ENCODE assay signal across 9 mouse cellular contexts in the genomic region with DNA sequence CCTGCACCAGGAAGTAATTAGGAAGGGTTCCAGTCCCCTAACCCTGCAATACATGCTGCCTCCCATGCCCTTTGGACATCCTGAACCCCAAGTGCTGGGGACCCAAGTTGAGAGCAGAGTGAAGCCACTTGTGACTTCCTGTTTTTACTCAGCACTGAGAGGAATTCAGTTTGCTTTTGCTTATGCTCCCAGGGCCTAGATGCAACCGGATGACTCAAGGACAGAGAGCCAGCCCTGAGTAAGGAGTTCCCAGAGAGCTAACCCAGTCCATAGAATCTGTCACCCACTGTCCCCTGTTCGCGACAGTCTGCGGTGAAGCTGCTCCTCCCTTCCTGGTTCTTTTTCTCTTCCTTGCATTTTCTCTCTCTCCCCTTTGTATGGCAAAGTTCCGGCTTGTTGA. TPM values are rescaled to one million over a fixed set of nuclear protein-coding genes. Genes with fewer than 3 reads are reported as not detected.
DNase-seq lines count a peak whose midpoint lies in the region; ATAC-seq lines count a peak whose summit lies in the region.
"Had no signal": no experiment of that assay in that cellular context is flagged by ENCODE, and none has a peak within 500 bp of the region (broad histone marks: within the 10 kb centered on the region; RNA-seq: fewer than 3 reads in every experiment).

No protein-coding gene starts in this region.

- DNase-seq in embryonic facial prominence, embryonic 10.5 days (ENCODE audit: low spot score): no peak
- DNase-seq in neural tube, embryonic 10.5 days (ENCODE audit: extremely low spot score, low spot score): no peak
- DNase-seq in lung, postnatal 10 days: peak; percentile 56
- DNase-seq in thymus, postnatal 0 days (ENCODE audit: low spot score): peak; percentile 24
- DNase-seq in frontal cortex, postnatal 14 days (ENCODE audit: low spot score in 2 of 2): no peak

- no peak overlapping the region for H3K4me3 ChIP-seq in embryonic facial prominence, embryonic 13.5 days
- no peak overlapping the region for H3K4me3 ChIP-seq in embryonic facial prominence, embryonic 10.5 days
- no peak overlapping the region for H3K4me3 ChIP-seq in neural tube, embryonic 12.5 days
- H3K4me3 ChIP-seq: liver, embryonic 15.5 days had no signal

- no peaks in the 10 kb centered on the region for H3K36me3 ChIP-seq in embryonic facial prominence, embryonic 13.5 days
- no peaks in the 10 kb centered on the region for H3K36me3 ChIP-seq in embryonic facial prominence, embryonic 10.5 days (replicated peaks)
- no peaks in the 10 kb centered on the region for H3K36me3 ChIP-seq in neural tube, embryonic 12.5 days
- H3K36me3 ChIP-seq: liver, embryonic 15.5 days had no signal

- no peak overlapping the region for H3K27ac ChIP-seq in embryonic facial prominence, embryonic 13.5 days
- no peak overlapping the region; the same call in 1 of the 2 replicates for H3K27ac ChIP-seq in embryonic facial prominence, embryonic 10.5 days (replicated peaks)
- no peak overlapping the region for H3K27ac ChIP-seq in neural tube, embryonic 12.5 days
- H3K27ac ChIP-seq: liver, embryonic 15.5 days had no signal

- H3K4me1 ChIP-seq in embryonic facial prominence, embryonic 13.5 days: peaks cover 18% of the 10 kb centered on the region
- H3K4me1 ChIP-seq in embryonic facial prominence, embryonic 10.5 days: peaks cover 26% of the 10 kb centered on the region
- peaks cover 19% of the 10 kb centered on the region for H3K4me1 ChIP-seq in neural tube, embryonic 12.5 days
- H3K4me1 ChIP-seq: liver, embryonic 15.5 days had no signal

- H3K9ac ChIP-seq in embryonic facial prominence, embryonic 13.5 days: no peak overlapping the region
- H3K9ac ChIP-seq in neural tube, embryonic 12.5 days: peak overlapping the region; percentile 18; the same call in 1 of the 2 replicates
- H3K9ac ChIP-seq: liver, embryonic 15.5 days had no signal

- H3K27me3 ChIP-seq in embryonic facial prominence, embryonic 13.5 days: no peaks in the 10 kb centered on the region
- H3K27me3 ChIP-seq in embryonic facial prominence, embryonic 10.5 days (replicated peaks; ENCODE audit: low read depth, poor library complexity, severe bottlenecking): peaks cover 26% of the 10 kb centered on the region
- no peaks in the 10 kb centered on the region for H3K27me3 ChIP-seq in neural tube, embryonic 12.5 days (replicated peaks)

- no peaks in the 10 kb centered on the region for H3K9me3 ChIP-seq in embryonic facial prominence, embryonic 13.5 days
- H3K9me3 ChIP-seq in embryonic facial prominence, embryonic 10.5 days: no peaks in the 10 kb centered on the region
- no peaks in the 10 kb centered on the region for H3K9me3 ChIP-seq in neural tube, embryonic 12.5 days
- H3K9me3 ChIP-seq: liver, embryonic 15.5 days had no signal

- peak overlapping the region; percentile 85; the same call in 1 of the 2 replicates for H3K4me2 ChIP-seq in embryonic facial prominence, embryonic 13.5 days
- H3K4me2 ChIP-seq in neural tube, embryonic 12.5 days (replicated peaks): peak overlapping the region; percentile 91
- H3K4me2 ChIP-seq: liver, embryonic 15.5 days had no signal

- no peak for ATAC-seq in embryonic facial prominence, embryonic 13.5 days (ENCODE audit: insufficient number of reproducible peaks, insufficient read depth, low FRiP score, low TSS enrichment, low read depth)
- ATAC-seq in neural tube, embryonic 12.5 days (ENCODE audit: low FRiP score, low read depth): no peak
- no peak for ATAC-seq in cerebellum, adult (ENCODE audit: insufficient number of reproducible peaks, low FRiP score, low TSS enrichment)

- WGBS in embryonic facial prominence, embryonic 13.5 days: 82% methylated on average over 5 of the region's 5 CpGs
- WGBS in embryonic facial prominence, embryonic 10.5 days: 76% methylated on average over 5 of the region's 5 CpGs
- WGBS in neural tube, embryonic 12.5 days: 75% methylated on average over 5 of the region's 5 CpGs

RNA-seq across cellular contexts. Expression of a gene that starts 2.2 kb away (rescaled TPM):
- polyA plus RNA-seq in embryonic facial prominence, embryonic 13.5 days (2015; fragmentation: Nextera tagmentation; extraction: Ambion mirVana): 10.5 and 11.7 TPM in 2 replicates
- polyA plus RNA-seq in embryonic facial prominence, embryonic 10.5 days (2016; fragmentation: Nextera tagmentation; extraction: Ambion mirVana): 6.3 and 6.4 TPM in 2 replicates
- polyA plus RNA-seq in neural tube, embryonic 12.5 days (2016; fragmentation: Nextera tagmentation; extraction: Ambion mirVana): 27.8 and 30.0 TPM in 2 replicates
- polyA plus RNA-seq in thymus, postnatal 0 days (2015; fragmentation: Nextera tagmentation; extraction: Ambion mirVana): 8.2 and 8.7 TPM in 2 replicates

Comparison
In these comparisons a context has a peak if more than half of its experiments do, and no peak if none do; other contexts are left out.
1. DNase-seq: peak in lung, postnatal 10 days (single experiment) and thymus, postnatal 0 days (single experiment); none in embryonic facial prominence, embryonic 10.5 days (single experiment), neural tube, embryonic 10.5 days (single experiment) and frontal cortex, postnatal 14 days (0 of 2).